Mouse (Mus musculus) kidney, adult 2 months (tissue): Measurements from ENCODE around the gene Rab30.

Experiments used
- CTCF ChIP-seq: fragments of 200-500 bp; conservative IDR thresholded peaks from 2 replicates; pipeline ENCODE4 v1.5.1; 2011; ENCODE audit warnings: low read depth, mild to moderate bottlenecking, control low read depth, low read length, moderate library complexity, mixed read lengths; ENCODE audit not compliant: insufficient read depth, insufficient read length
- POLR2A ChIP-seq: fragments of 200-500 bp; IDR thresholded peaks from one replicate; pipeline ENCODE4 v1.6.1; 2011; ENCODE audit warnings: low read depth, low read length, control low read depth

GRCm38 (mm10) chr7:92886801-92887200 lies 145.4 kb downstream of the Rab30 start:
- TF ChIP-seq CTCF (no peak), POLR2A (no peak)
